Mouse (Mus musculus) urinary bladder, adult 2 months (tissue): ENCODE data around the gene Gm42688. TPM values are rescaled to one million over a fixed set of nuclear protein-coding genes. Genes with fewer than 3 reads are reported as not detected.
"Not testable (repeated sequence)": the region's sequence is repeated elsewhere in the genome, so short reads cannot be mapped to it uniquely, and the experiment has no call there.

ENCODE experiments used
- DNase-seq: peaks from one replicate; pipeline ENCODE4 v3.0.0; 2022; ENCODE audit warnings: low spot score
- polyA plus RNA-seq: library from polyadenylated mRNA; depleted of rRNA; stranded (reverse); fragments of >200 nt; gene quantifications from 2 replicates; pipeline ENCODE4 v1.2.3, GENCODE M21; 2012; rRNA removed

Gene Gm42688
- polyA plus RNA-seq, 1 experiment: 6.1 TPM

GRCm38 (mm10) chr6:83140044-83140443, 38.6 kb downstream of the Gm42688 start:
- no peak for DNase-seq

GRCm38 (mm10) chr6:83141636-83142035, 40.2 kb downstream of the Gm42688 start:
- DNase-seq: no peak

- no peak for DNase-seq
Measured at GRCm38 (mm10) chr6:83142211-83142731, 40.9 kb downstream of the Gm42688 start.

GRCm38 (mm10) chr6:83142886-83143285, 41.5 kb downstream of the Gm42688 start:
- no peak for DNase-seq

- DNase-seq: no peak
Measured at GRCm38 (mm10) chr6:83145209-83145608, 43.8 kb downstream of the Gm42688 start.

- no peak for DNase-seq
Measured at GRCm38 (mm10) chr6:83145805-83146204, 44.4 kb downstream of the Gm42688 start.

GRCm38 (mm10) chr6:83147280-83147679, 45.9 kb downstream of the Gm42688 start:
- no peak for DNase-seq

GRCm38 (mm10) chr6:83151721-83152120, 50.3 kb downstream of the Gm42688 start:
- no peak for DNase-seq

- no peak for DNase-seq
Measured at GRCm38 (mm10) chr6:83153038-83153437, 51.6 kb downstream of the Gm42688 start.

- no peak for DNase-seq
Measured at GRCm38 (mm10) chr6:83153485-83153884, 52.1 kb downstream of the Gm42688 start.

- DNase-seq: no peak
Measured at GRCm38 (mm10) chr6:83155552-83156238, 54.3 kb downstream of the Gm42688 start.

GRCm38 (mm10) chr6:83156259-83156684, 54.9 kb downstream of the Gm42688 start, which contains the start of the genes Wdr54 and 1700003E16Rik:
TSS of gene Wdr54 (minus strand) at chr6:83156397.
TSS of gene 1700003E16Rik (plus strand) at chr6:83156404.
- DNase-seq: no peak

- DNase-seq: not testable (repeated sequence)
Measured at GRCm38 (mm10) chr6:83159456-83159855, 58.0 kb downstream of the Gm42688 start.

Other genes with a start within 250 kb of the Gm42688 start
- 0.31 and 0.43 TPM in 2 replicates for gene Sema4f, start 161.8 kb upstream of the Gm42688 start, polyA plus RNA-seq
- 0.30 and 0.62 TPM in 2 replicates for gene M1ap, start 154.7 kb upstream of the Gm42688 start, polyA plus RNA-seq
- 18.3 and 20.8 TPM in 2 replicates for gene Dok1, start 68.1 kb upstream of the Gm42688 start, polyA plus RNA-seq
- gene Loxl3, start 67.4 kb upstream of the Gm42688 start, polyA plus RNA-seq: 20.2 and 20.7 TPM in 2 replicates
- gene Aup1, start 47.1 kb upstream of the Gm42688 start, polyA plus RNA-seq: 189 and 247 TPM in 2 replicates
- gene Htra2, start 46.3 kb upstream of the Gm42688 start, polyA plus RNA-seq: 46.4 and 67.3 TPM in 2 replicates
- gene Dqx1, start 43.8 kb upstream of the Gm42688 start, polyA plus RNA-seq: 3.4 and 4.9 TPM in 2 replicates
- gene Tlx2, start 31.3 kb upstream of the Gm42688 start, polyA plus RNA-seq: 0.15 and 0.29 TPM in 2 replicates
- gene Pcgf1, start 23.7 kb upstream of the Gm42688 start, polyA plus RNA-seq: 28.5 and 35.8 TPM in 2 replicates
- 0.84 and 1.0 TPM in 2 replicates for gene Lbx2, start 15.2 kb upstream of the Gm42688 start, polyA plus RNA-seq
- 3.1 and 4.5 TPM in 2 replicates for gene Ccdc142, start within 50 bp of the Gm42688 start, polyA plus RNA-seq
- gene Mrpl53, start 7.4 kb downstream of the Gm42688 start, polyA plus RNA-seq: 64.9 and 84.8 TPM in 2 replicates
- 29.7 and 40.3 TPM in 2 replicates for gene Mogs, start 13.9 kb downstream of the Gm42688 start, polyA plus RNA-seq
- 85.6 and 89.2 TPM in 2 replicates for gene Wbp1, start 19.9 kb downstream of the Gm42688 start, polyA plus RNA-seq
- 25.2 and 25.5 TPM in 2 replicates for gene Ino80b, start 23.8 kb downstream of the Gm42688 start, polyA plus RNA-seq
- 20.7 and 22.1 TPM in 2 replicates for gene Rtkn, start 33.8 kb downstream of the Gm42688 start, polyA plus RNA-seq
- gene Wdr54, start 54.8 kb downstream of the Gm42688 start, polyA plus RNA-seq: 4.9 and 5.6 TPM in 2 replicates
- gene 1700003E16Rik, start 54.8 kb downstream of the Gm42688 start, polyA plus RNA-seq: 1.2 and 1.5 TPM in 2 replicates
- 97.9 and 119 TPM in 2 replicates for gene Dctn1, start 64.3 kb downstream of the Gm42688 start, polyA plus RNA-seq
- gene Slc4a5, start 118.2 kb downstream of the Gm42688 start, polyA plus RNA-seq: 0.06 TPM in 1 of 2 replicates, not detected in the other
- gene Mthfd2, start 224.3 kb downstream of the Gm42688 start, polyA plus RNA-seq: 3.2 and 4.4 TPM in 2 replicates
- 55.1 and 57.1 TPM in 2 replicates for gene Mob1a, start 224.4 kb downstream of the Gm42688 start, polyA plus RNA-seq
- 57.9 and 67.0 TPM in 2 replicates for gene Bola3, start 247.5 kb downstream of the Gm42688 start, polyA plus RNA-seq